Mouse (Mus musculus) lung, postnatal 0 days (tissue): ENCODE results near the gene Dnajc21. TPM values are rescaled to one million over a fixed set of nuclear protein-coding genes. Genes with fewer than 3 reads are reported as not detected.

Source experiments
- ATAC-seq: fragments of 200-750 bp; cut with Nextera tagmentation; 2 replicates; pipeline ENCODE4 v1.8.0; 2017; ENCODE audit warnings: moderate library complexity
- DNase-seq: peaks from one replicate; pipeline ENCODE4 v3.0.0-alpha.2; 2016; ENCODE audit warnings: low spot score
- H3K27ac ChIP-seq: fragments of 300-500 bp; sonication (generic); 2 replicates; pipeline ENCODE4 v1.5.1; 2014; ENCODE audit warnings: antibody characterized with exemption, mild to moderate bottlenecking, low read length, mixed read lengths
- H3K27me3 ChIP-seq: fragments of 300-500 bp; sonication (generic); replicated peaks from 2 replicates; pipeline ENCODE4 v1.6.1; 2014; ENCODE audit warnings: low read length, mixed read lengths; ENCODE audit not compliant: insufficient read depth
- H3K36me3 ChIP-seq: fragments of 300-500 bp; sonication (generic); 2 replicates; pipeline ENCODE4 v1.6.1; 2014; ENCODE audit warnings: low read length, mixed read lengths; ENCODE audit not compliant: insufficient read depth
- H3K4me1 ChIP-seq: fragments of 300-500 bp; sonication (generic); 2 replicates; pipeline ENCODE4 v1.6.1; 2014; ENCODE audit warnings: antibody characterized with exemption, low read depth, low read length, mixed read lengths; ENCODE audit not compliant: insufficient read depth
- H3K4me2 ChIP-seq: fragments of 300-500 bp; sonication (generic); replicated peaks from 2 replicates; pipeline ENCODE4 v1.6.1; 2014; ENCODE audit warnings: low read depth, mild to moderate bottlenecking, low read length, moderate library complexity, mixed read lengths
- H3K4me3 ChIP-seq: fragments of 300-500 bp; sonication (generic); 2 replicates; pipeline ENCODE4 v1.5.1; 2014; ENCODE audit warnings: low read depth, low read length
- H3K9ac ChIP-seq: fragments of 300-500 bp; sonication (generic); replicated peaks from 2 replicates; pipeline ENCODE4 v1.6.1; 2014; ENCODE audit warnings: low read depth, mild to moderate bottlenecking
- H3K9me3 ChIP-seq: fragments of 300-500 bp; sonication (generic); 2 replicates; pipeline ENCODE4 v1.6.1; 2016; ENCODE audit warnings: low read length, mixed read lengths
- CTCF ChIP-seq: IDR thresholded peaks from 2 replicates; pipeline ENCODE4 v1.5.1; 2016; ENCODE audit warnings: antibody characterized with exemption, mild to moderate bottlenecking
- EP300 ChIP-seq: IDR thresholded peaks from 2 replicates; pipeline ENCODE4 v1.6.1; 2016; ENCODE audit warnings: antibody characterized with exemption, mild to moderate bottlenecking, control low read depth
- WGBS: fragments of 180-500 bp; shearing (Covaris S2); extraction: QIAGEN DNeasy Blood & Tissue Kit; methylation state at CpG from one replicate; pipeline ENCODE4 v1.1.7; 2014; 5-methylcytosine and 5-hydroxymethylcytosine counted together
- polyA plus RNA-seq: library from polyadenylated mRNA; unstranded; fragments of >200 nt; fragmentation: Nextera tagmentation; extraction: Ambion mirVana; gene quantifications from 2 replicates; pipeline ENCODE4 v1.2.1, GENCODE M21; 2015

Gene Dnajc21
- polyA plus RNA-seq, 1 experiment from 2014 or later, result 10.0 TPM

GRCm38 (mm10) chr15:10495944-10496343, 25.6 kb upstream of the Dnajc21 start:
- H3K9me3 ChIP-seq, result no peaks in the 10 kb centered on the region
- DNase-seq, result no peak
- H3K4me1 ChIP-seq, result no peaks in the 10 kb centered on the region
- no peak overlapping the region for H3K4me2 ChIP-seq
- ATAC-seq, result no peak
- H3K27ac ChIP-seq, result no peak overlapping the region
- no peaks in the 10 kb centered on the region for H3K27me3 ChIP-seq
- WGBS, result 81% methylated on average over 11 of the region's 11 CpGs
- TF ChIP-seq EP300 (no peak), CTCF (no peak)
- H3K36me3 ChIP-seq, result no peaks in the 10 kb centered on the region; the same call in 1 of the 2 replicates
- no peak overlapping the region for H3K9ac ChIP-seq
- H3K4me3 ChIP-seq, result no peak overlapping the region

DNA sequence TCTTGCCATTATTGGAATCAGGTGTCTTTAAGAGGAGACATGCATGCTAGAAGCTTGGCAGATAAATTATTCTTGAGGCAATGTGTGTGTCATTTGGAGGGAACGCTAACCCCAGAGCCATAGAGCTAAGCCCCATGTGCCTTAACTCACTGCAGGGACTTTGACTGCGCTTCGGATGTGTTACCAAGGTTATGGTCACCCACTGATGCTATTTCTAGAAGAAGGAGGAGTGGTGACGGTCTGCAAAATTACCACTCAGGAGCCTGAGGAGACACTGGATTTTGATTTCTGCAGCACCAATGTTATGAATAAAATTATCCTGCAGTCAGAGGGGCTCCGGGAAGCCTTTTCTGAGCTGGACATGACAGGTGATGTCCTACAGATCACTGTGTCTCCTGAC, 19.8 kb upstream of the Dnajc21 start:
- 98% methylated on average over 5 of the region's 5 CpGs for WGBS

GRCm38 (mm10) chr15:10487246-10487645, 16.9 kb upstream of the Dnajc21 start:
- peaks cover 5% of the 10 kb centered on the region; the same call in 1 of the 2 replicates for H3K4me1 ChIP-seq
- DNase-seq (no peak), ATAC-seq (no peak)
- H3K27me3 ChIP-seq, result no peaks in the 10 kb centered on the region
- no peak overlapping the region for H3K4me3 ChIP-seq
- no peak overlapping the region for H3K27ac ChIP-seq
- no peak overlapping the region for H3K4me2 ChIP-seq
- H3K9me3 ChIP-seq, result no peaks in the 10 kb centered on the region
- H3K36me3 ChIP-seq, result no peaks in the 10 kb centered on the region; the same call in 1 of the 2 replicates
- peak; percentile 18 for TF ChIP-seq CTCF
- no peak for TF ChIP-seq EP300
- no peak overlapping the region for H3K9ac ChIP-seq
- 43% methylated on average over 2 of the region's 2 CpGs for WGBS

More for the DNA sequence above, 19.8 kb upstream of the Dnajc21 start:
- DNase-seq (no peak), ATAC-seq (no peak)
- Histone ChIP-seq H3K4me1 (peaks cover under 1% of the 10 kb centered on the region; the same call in 1 of the 2 replicates), H3K9me3 (no peaks in the 10 kb centered on the region), H3K27ac (no peak overlapping the region), H3K27me3 (no peaks in the 10 kb centered on the region), H3K9ac (no peak overlapping the region), H3K4me2 (no peak overlapping the region), H3K36me3 (no peaks in the 10 kb centered on the region; the same call in 1 of the 2 replicates), H3K4me3 (no peak overlapping the region)
- no peak for TF ChIP-seq CTCF
- TF ChIP-seq EP300, result no peak

- Histone ChIP-seq H3K4me1 (peaks cover 5% of the 10 kb centered on the region; the same call in 1 of the 2 replicates), H3K9ac (peak overlapping the region; percentile 86), H3K27ac (0 out of 2 replicates have a peak overlapping the region, but pooled peaks have one; percentile 2), H3K4me3 (peak overlapping the region; percentile 88), H3K9me3 (no peaks in the 10 kb centered on the region), H3K4me2 (peak overlapping the region; percentile 74), H3K27me3 (no peaks in the 10 kb centered on the region), H3K36me3 (no peaks in the 10 kb centered on the region)
- TF ChIP-seq EP300 (no peak), CTCF (no peak; the same call in 1 of the 2 replicates)
- DNase-seq (no peak), ATAC-seq (no peak; the same call in 1 of the 2 replicates)
- 1% methylated on average over 18 of the region's 18 CpGs for WGBS
Measured at GRCm38 (mm10) chr15:10486365-10486839, 16.1 kb upstream of the Dnajc21 start.

DNA sequence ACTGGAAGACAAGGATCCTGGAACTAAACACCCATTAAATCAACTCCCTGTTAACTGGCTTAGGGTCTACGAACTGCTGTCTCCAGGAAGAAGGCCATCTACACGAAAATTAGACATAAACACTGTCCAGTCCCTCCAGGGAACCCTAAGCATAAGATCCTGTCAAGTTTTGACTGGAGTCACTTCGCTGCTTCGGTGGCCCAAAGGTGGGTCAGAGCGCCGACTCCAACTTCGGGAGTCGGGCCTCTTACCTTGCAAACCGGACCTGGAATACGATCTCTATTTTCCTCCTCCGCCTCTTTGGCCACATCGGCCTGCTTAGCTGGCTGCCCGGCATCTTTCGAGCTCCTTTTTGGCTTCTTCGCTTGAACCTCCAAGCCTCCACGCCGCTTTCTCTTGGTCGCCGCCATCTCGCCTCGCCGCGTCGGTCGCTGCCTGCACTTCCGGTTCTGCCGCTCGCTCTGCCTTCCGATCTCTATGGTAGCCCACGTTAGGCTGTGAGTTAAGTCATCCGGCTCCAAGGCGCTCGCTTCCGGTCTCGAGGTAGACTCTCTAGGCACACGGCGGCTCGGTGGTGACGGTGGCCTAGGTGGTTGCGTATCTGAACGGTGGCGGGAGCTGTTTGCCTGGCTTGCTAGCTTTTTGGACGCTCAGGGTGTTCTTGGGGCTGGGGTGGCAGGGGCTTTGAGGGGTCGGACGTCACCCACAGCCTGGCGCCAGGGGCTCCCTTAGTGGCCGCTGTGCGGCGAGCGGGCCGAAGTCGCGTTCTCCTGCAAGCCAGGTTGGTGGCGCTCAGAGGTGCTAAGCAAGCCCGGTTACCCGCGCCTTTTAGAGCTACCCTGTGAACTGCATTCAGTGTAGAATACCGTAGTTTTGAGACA, 15.4 kb upstream of the Dnajc21 start, which contains the start of the genes Brix1 and Rad1:
Brix1 (minus strand) TSS at position 464 of the 881 bp plus-strand sequence.
Rad1 (plus strand) TSS at position 535 of the 881 bp plus-strand sequence.
- H3K27me3 ChIP-seq, result no peaks in the 10 kb centered on the region
- ATAC-seq (peak; percentile 100), DNase-seq (peak; percentile 98)
- no peaks in the 10 kb centered on the region for H3K36me3 ChIP-seq
- TF ChIP-seq EP300 (no peak), CTCF (no peak)
- no peaks in the 10 kb centered on the region for H3K9me3 ChIP-seq
- whole genome bisulfite sequencing, result under 1% methylated on average over 57 of the region's 58 CpGs
- H3K9ac ChIP-seq, result peak within 1 kb of the TSS; percentile 86
- H3K4me1 ChIP-seq, result peaks cover 5% of the 10 kb centered on the region; the same call in 1 of the 2 replicates
- H3K4me2 ChIP-seq, result peak within 1 kb of the TSS; percentile 74
- H3K27ac ChIP-seq, result peak within 1 kb of the TSS; percentile 47; the same call in 1 of the 2 replicates
- H3K4me3 ChIP-seq, result peak within 1 kb of the TSS; percentile 88

DNA sequence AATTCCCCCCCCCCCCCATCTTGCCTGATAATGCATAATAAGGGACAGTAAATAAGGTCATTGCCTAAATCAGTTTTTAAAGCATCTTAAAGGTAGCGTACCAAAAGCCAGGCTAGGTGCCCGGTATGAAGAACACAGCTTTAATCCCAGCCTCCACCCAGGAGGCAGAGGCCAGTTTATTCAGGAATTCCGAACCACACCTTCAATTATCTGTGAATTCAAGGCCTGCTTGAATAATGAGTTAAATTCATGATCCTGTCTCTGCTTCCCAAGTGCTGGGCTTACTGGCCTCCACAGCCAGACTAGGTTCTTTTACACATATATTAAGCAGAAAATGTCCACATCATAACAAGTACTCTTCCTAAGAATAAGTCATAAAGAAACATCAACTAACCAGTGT, 625 bp upstream of the Dnajc21 start:
- Histone ChIP-seq H3K27me3 (no peaks in the 10 kb centered on the region), H3K36me3 (peaks cover 6% of the 10 kb centered on the region; the same call in 1 of the 2 replicates), H3K4me1 (peaks cover 3% of the 10 kb centered on the region; the same call in 1 of the 2 replicates), H3K4me3 (peak overlapping the region; percentile 70), H3K27ac (peak overlapping the region; percentile 84; the same call in 1 of the 2 replicates), H3K9me3 (no peaks in the 10 kb centered on the region), H3K4me2 (peak overlapping the region; percentile 84), H3K9ac (no peak overlapping the region)
- TF ChIP-seq EP300 (no peak), CTCF (no peak)
- WGBS, result 13% methylated on average over 3 of the region's 3 CpGs
- DNase-seq (no peak), ATAC-seq (no peak)
